Mouse (Mus musculus) spleen, postnatal 10 days (tissue): Measurements from ENCODE around the gene Cnga1.

Experiments
- DNase-seq, 2 experiments: peaks; one replicate each; pipeline ENCODE4 v3.0.0; 2021 to 2022; ENCODE audit warnings: low spot score in 2 of 2

The Cnga1 gene

GRCm38 (mm10) chr5:72644175-72644574 lies at the start of gene Cnga1:
Cnga1 (minus strand) TSS chr5:72644275.
- no peak for DNase-seq

- no peak for DNase-seq
These were observed 46.4 kb upstream of the Cnga1 start for GRCm38 (mm10) chr5:72690516-72690915.

GRCm38 (mm10) chr5:72689556-72689955 lies 45.5 kb upstream of the Cnga1 start:
- DNase-seq = no peak

GRCm38 (mm10) chr5:72681451-72681850 lies 37.4 kb upstream of the Cnga1 start:
- no peak for DNase-seq

- DNase-seq = no peak
These were observed 31.0 kb upstream of the Cnga1 start for GRCm38 (mm10) chr5:72674994-72675542.

GRCm38 (mm10) chr5:72671017-72671699 lies 27.1 kb upstream of the Cnga1 start:
- DNase-seq = no peak

- DNase-seq = no peak
These were observed 24.3 kb upstream of the Cnga1 start for GRCm38 (mm10) chr5:72668351-72668750.

DNA sequence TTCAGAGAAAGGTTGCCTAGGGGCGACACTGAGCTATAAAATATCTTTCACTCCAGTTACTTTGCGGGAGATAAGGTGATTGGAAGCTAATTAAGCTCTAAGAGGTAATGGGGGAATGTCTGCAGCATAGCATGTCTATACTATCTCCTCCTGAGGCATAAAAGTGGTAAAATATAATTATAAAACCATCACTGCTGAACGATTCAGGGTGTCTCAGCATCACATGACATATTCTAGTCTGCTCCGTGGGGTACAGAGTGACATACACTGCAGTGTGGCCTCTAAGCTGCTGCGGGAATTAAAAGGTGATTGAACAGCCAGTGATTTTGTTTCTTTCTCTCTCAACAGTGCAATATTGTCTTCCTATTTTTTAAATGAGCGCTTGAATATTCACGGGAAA lies 22.4 kb upstream of the Cnga1 start:
- no peak for DNase-seq

DNA sequence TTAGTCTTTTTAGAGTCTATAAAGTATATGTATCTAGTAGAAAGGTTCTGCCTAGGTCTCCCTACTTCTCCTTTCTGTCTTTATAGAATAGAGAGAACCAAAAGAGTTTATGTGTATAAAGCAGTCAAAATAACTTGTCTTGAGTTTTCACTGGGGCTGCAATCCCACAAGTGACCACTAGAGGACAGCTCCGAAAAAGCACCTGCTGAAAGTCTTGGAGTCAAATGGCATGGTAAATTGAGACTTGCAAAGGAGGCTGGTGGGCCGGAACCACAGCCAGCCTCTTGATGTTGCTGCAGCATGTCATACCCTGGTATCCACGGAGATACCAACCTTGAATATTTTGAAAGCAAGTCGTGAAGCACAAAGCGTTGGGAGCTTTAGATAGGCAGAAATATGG lies 21.2 kb upstream of the Cnga1 start:
- peak; percentile 26 to 64 for DNase-seq

- no peak for DNase-seq
These were observed 20.8 kb upstream of the Cnga1 start for GRCm38 (mm10) chr5:72664854-72665253.

GRCm38 (mm10) chr5:72664126-72664525 lies 20.1 kb upstream of the Cnga1 start:
- no peak for DNase-seq

DNA sequence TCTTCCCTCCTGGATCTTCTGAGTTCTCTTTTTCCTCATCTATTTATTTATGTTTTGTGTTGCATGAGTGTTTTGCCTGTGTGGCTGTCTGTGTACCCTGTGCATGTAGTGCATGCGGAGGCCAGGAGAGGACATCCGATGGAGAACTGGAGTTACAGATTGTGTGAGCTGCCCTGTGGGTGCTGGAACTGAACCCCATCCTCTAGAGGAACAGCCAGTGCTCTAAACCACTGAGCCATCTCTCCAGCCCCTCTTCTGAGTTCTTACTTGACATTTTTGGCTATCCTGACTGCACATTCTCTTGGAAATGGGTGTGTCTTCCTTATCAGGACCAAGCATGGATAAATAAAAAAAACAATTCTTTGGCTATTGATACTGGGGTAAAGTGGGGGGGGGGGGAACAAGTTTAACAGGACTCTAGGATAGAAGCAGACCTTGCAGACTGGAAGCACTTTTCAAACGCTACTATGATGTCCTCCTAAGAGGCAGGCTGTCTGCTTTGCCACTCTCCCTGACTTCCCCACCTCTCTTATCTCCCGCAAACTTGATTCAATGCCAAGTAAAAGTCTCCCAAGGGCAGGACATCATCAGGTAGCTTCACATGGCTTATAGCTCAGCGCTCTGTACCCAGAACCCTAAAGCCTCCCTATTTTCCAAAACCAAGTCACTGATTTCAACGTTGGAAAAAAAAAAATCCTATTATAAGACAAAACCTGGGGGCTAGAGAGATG lies 17.1 kb upstream of the Cnga1 start:
- no peak for DNase-seq

DNA sequence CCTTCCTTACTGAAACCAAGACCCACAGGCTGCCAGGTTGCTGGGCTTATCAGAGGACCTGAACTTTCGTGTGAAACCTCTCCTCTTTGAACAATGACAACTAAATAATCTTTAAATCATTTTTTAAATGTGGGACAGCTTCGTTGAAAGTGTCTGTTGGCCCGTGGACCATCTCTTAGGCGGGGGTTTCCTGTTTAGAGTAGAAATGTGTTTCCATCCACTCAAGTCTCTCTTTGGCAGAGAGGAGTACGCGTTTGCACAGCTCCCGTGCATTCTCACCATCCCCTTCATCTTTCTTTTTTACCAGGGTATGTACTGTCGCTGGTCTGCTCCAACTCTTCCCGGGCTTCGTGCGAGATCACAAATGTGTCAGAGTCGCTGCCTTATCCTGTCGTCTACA lies 14.3 kb upstream of the Cnga1 start:
- no peak for DNase-seq

DNA sequence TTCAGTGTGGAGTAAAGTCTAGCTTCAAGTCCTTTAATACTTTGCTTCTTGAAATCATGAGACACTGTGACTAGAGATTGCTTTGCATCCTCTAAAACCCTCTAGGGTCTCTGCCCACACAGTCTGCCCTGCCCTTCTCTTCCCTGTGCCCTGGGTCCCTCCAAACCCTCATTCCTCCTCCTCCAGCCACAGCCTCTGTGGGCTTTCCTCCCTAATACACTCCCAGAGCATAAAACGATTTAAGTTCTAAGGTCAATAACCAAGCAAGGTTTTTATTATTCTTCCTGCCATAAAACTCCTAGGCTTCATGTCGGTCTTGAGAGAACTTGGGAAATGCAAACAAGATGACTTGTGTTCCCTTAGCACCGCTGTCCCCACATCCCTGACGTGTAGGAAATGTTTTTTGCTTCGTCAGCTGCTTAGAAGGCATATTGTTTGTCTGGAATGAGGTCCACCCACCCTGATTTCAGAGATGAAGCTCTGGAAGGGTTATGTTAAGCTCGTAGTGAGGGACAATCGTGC lies 12.3 kb upstream of the Cnga1 start:
- no peak for DNase-seq

DNA sequence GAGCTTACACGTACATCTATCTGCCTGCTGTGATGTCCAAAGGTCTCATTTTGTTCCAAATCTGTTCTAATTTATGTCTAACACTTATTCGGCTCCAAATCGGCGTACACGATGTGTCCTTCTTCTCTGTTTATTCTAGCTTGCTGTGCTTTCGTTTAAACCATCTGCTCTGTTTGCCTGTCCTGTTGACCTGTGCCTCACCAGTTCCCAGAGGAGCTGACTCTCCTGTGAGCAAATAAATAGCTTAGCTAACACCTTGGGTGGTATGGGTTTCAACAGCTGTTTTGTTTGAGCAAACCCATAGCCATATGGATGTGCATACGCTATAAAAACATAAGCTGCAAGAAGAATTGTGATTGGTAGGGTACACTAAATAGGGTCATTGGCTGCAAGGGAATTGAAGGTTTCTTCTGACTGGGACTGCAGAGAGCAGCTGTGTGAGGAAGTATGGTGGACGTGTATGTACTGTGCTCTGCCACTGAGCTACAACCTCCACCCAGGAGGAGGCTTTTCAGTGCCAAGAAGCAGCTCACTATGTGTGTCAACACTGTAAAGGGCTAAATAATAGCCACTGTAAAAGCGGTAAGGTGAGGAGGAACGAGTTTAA lies 9.1 kb upstream of the Cnga1 start:
- no peak for DNase-seq

DNA sequence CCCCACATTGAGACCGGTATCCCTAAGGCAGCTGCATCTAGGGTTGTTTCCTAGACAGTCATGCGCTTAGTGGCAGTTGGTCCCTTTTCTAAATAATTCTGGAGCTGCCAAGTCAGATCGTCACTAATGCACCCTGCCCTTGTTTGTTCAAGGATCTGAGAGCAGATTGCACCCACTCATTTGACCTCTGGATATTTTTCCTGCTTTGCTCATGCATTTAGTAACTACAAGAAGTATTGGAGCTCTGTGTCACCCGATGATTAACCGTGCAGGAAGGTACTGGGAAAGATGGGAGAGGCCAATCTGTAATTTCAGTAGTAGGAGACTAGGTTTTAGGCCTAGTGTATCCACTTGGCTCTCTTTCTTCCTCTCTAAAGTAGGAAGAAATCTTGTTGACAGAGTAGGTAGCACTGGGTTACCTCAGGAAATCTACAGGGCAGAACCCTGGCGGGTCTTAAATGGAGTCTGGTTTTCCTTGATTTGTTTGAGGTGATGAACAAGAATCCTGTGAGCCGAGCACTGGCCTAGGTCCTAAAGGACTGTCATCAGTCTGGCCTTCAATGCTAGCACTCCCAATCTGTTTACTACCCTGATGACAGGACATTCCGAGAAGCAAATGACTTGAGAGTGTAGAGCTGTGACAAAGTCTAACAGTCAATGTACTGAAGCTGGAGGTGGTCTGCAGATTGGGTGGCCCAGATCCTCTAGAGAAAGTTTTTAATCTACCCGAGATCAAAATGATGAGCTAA lies 5.1 kb upstream of the Cnga1 start:
- no peak for DNase-seq

GRCm38 (mm10) chr5:72647958-72648595 lies 4.0 kb upstream of the Cnga1 start:
- DNase-seq = no peak

DNA sequence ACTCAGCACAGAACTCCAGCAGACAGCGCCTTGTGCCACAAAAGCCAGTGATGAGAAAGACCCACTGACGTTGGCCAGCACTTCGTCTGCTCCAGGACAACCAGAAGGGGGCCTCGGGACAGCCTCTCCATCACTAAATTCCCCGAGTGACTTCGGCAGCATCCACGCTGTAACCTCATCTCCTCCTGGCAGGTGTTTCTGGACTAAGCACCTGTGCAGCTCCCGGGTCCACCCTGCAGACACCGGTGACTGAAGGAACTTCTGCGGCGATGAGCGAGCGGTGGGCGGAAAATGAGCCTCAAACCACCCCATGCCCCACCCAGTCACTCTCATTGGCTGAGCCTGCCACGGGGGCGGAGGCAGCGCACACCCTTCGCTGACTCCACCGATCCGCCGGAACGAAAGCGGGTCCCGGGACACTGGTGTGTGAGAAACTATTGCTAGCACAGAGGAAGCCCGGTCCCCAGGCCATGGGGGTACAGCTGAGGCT lies 3.4 kb upstream of the Cnga1 start, which contains the start of gene Nipal1:
Gene Nipal1, plus strand, starts transcription at position 378 of the 490 bp plus-strand sequence.
- peak; percentile 23 to 66 for DNase-seq

DNA sequence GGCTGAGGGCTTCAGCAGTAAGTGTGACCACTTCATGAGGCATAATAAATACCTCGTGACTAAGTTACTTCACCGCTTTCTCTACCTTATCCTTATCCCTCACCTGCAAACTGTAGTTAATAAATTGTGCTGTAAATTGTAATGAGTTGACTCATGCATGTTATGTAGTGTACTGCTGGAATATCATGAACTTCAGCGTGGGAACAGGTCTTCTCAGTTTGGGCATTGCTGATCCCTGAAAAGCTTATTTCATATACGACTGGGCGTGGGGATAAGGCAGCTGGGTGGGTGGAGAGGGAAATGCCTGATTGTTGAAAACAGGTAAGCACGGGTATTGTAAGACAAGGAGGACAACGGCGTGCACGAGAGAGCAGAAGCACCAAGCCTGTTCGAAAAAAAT lies 2.9 kb upstream of the Cnga1 start:
- DNase-seq = no peak

GRCm38 (mm10) chr5:72646131-72646530 lies 2.1 kb upstream of the Cnga1 start:
- peak in 1 of 2 experiments; percentile 44 for DNase-seq

DNA sequence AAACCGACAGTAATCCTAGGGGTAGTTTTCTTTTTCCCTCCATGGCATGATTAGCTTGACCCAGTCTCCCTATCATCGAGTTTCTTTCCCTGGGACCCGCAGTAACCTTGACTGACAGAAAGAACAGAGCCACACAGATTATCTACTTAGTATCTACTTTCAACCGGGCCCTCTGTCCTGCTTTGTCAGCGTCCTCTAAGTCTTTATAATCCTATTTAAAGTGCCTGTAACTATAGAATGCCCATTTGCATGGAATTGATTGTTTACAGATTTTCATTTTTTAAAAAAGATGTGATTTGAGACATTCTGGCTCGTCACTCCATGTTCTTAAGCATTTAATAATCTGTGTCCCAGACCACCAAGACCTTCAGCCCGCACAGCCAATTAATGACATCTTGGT lies 420 bp downstream of the Cnga1 start:
- DNase-seq = no peak
